Mouse (Mus musculus) limb, embryonic 14.5 days (tissue): ENCODE data around the gene Slc24a3. TPM values are rescaled to one million over a fixed set of nuclear protein-coding genes. Genes with fewer than 3 reads are reported as not detected.
A peak's percentile ranks its signal among the peaks of the same experiment; 100 is the strongest.

ENCODE experiments used
- ATAC-seq: fragments of 200-750 bp; cut with Nextera tagmentation; 2 replicates; pipeline ENCODE4 v1.8.0; 2017; ENCODE audit warnings: low read depth, moderate number of reproducible peaks, moderate TSS enrichment; ENCODE audit not compliant: low FRiP score
- DNase-seq: peaks from one replicate; pipeline ENCODE4 v3.0.0-alpha.2; 2015; ENCODE audit warnings: low spot score
- H3K27ac ChIP-seq: fragments of 300-500 bp; sonication (generic); replicated peaks from 2 replicates; pipeline ENCODE4 v1.5.1; 2014; ENCODE audit warnings: low read depth, mild to moderate bottlenecking, low read length, moderate library complexity, mixed read lengths
- H3K27me3 ChIP-seq: fragments of 300-500 bp; sonication (generic); 2 replicates; pipeline ENCODE4 v1.6.1; 2014; ENCODE audit warnings: low read length, mixed read lengths; ENCODE audit not compliant: control insufficient read depth, insufficient read depth
- H3K36me3 ChIP-seq: fragments of 300-500 bp; sonication (generic); 2 replicates; pipeline ENCODE4 v1.6.1; 2014; ENCODE audit warnings: mild to moderate bottlenecking, low read length, moderate library complexity, mixed read lengths; ENCODE audit not compliant: control insufficient read depth, insufficient read depth
- H3K4me1 ChIP-seq: fragments of 300-500 bp; sonication (generic); 2 replicates; pipeline ENCODE4 v1.6.1; 2014; ENCODE audit warnings: antibody characterized with exemption, low read length, mixed read lengths; ENCODE audit not compliant: control insufficient read depth, insufficient read depth
- H3K4me2 ChIP-seq: fragments of 300-500 bp; sonication (generic); replicated peaks from 2 replicates; pipeline ENCODE4 v1.6.1; 2014; ENCODE audit warnings: low read depth, mild to moderate bottlenecking, low read length, moderate library complexity; ENCODE audit not compliant: severe bottlenecking
- H3K4me3 ChIP-seq: fragments of 300-500 bp; sonication (generic); replicated peaks from 2 replicates; pipeline ENCODE4 v1.5.1; 2014; ENCODE audit warnings: low read length
- H3K9ac ChIP-seq: fragments of 300-500 bp; sonication (generic); 2 replicates; pipeline ENCODE4 v1.6.1; 2014; ENCODE audit warnings: mild to moderate bottlenecking, low read depth, low read length, moderate library complexity; ENCODE audit not compliant: severe bottlenecking
- H3K9me3 ChIP-seq: fragments of 300-500 bp; sonication (generic); 2 replicates; pipeline ENCODE4 v1.6.1; 2016; ENCODE audit warnings: low read length; ENCODE audit not compliant: control insufficient read depth
- POLR2A ChIP-seq: fragments of 200-500 bp; IDR thresholded peaks from 2 replicates; pipeline ENCODE4 v1.8.0; 2012; ENCODE audit warnings: inconsistent platforms, mild to moderate bottlenecking, moderate library complexity, borderline replicate concordance; ENCODE audit not compliant: insufficient read depth, insufficient read length; ENCODE audit errors: extremely low read depth
- WGBS: fragments of 180-500 bp; shearing (Covaris S2); extraction: QIAGEN DNeasy Blood & Tissue Kit; methylation state at CpG from one replicate; pipeline ENCODE4 v1.1.7; 2014; 5-methylcytosine and 5-hydroxymethylcytosine counted together
- polyA plus RNA-seq, 2 experiments: library from polyadenylated mRNA; depleted of rRNA in 1 of 2; stranded (reverse) in 1 of 2; unstranded in 1 of 2; fragments of >200 nt; fragmentation: Nextera tagmentation in 1 of 2; extraction: Ambion mirVana in 1 of 2; gene quantifications; 2 replicates each; pipeline versions ENCODE4 v1.2.1 to v1.2.3; 2012 to 2014

Gene Slc24a3
- polyA plus RNA-seq, 2 experiments, result 4.7 to 7.4 TPM

GRCm38 (mm10) chr2:145554722-145555252 lies 387.2 kb downstream of the Slc24a3 start:
- WGBS, result 87% methylated on average over 2 of the region's 2 CpGs
- no peaks in the 10 kb centered on the region for H3K36me3 ChIP-seq
- no peak overlapping the region for H3K4me2 ChIP-seq
- no peak for DNase-seq
- no peaks in the 10 kb centered on the region for H3K4me1 ChIP-seq
- no peak overlapping the region for H3K4me3 ChIP-seq
- peak; percentile 61 for ATAC-seq
- H3K9ac ChIP-seq, result no peak overlapping the region
- H3K27ac ChIP-seq, result no peak overlapping the region
- H3K27me3 ChIP-seq, result no peaks in the 10 kb centered on the region
- no peak for TF ChIP-seq POLR2A
- no peaks in the 10 kb centered on the region for H3K9me3 ChIP-seq

- Histone ChIP-seq H3K9me3 (no peaks in the 10 kb centered on the region), H3K9ac (no peak overlapping the region), H3K4me2 (no peak overlapping the region), H3K36me3 (no peaks in the 10 kb centered on the region), H3K4me3 (no peak overlapping the region), H3K27ac (no peak overlapping the region), H3K27me3 (no peaks in the 10 kb centered on the region), H3K4me1 (no peaks in the 10 kb centered on the region)
- WGBS, result 81% methylated on average over 2 of the region's 2 CpGs
- ATAC-seq (peak; percentile 89), DNase-seq (peak; percentile 44)
- TF ChIP-seq POLR2A, result no peak
These were observed 388.2 kb downstream of the Slc24a3 start for GRCm38 (mm10) chr2:145555713-145556112.

GRCm38 (mm10) chr2:145557361-145557931 lies 389.9 kb downstream of the Slc24a3 start:
- Histone ChIP-seq H3K4me2 (no peak overlapping the region), H3K36me3 (no peaks in the 10 kb centered on the region), H3K4me1 (no peaks in the 10 kb centered on the region), H3K9me3 (no peaks in the 10 kb centered on the region), H3K27ac (no peak overlapping the region), H3K4me3 (no peak overlapping the region), H3K9ac (no peak overlapping the region), H3K27me3 (no peaks in the 10 kb centered on the region)
- 21% methylated on average over 1 of the region's 1 CpGs for WGBS
- TF ChIP-seq POLR2A, result no peak
- DNase-seq (peak; percentile 53), ATAC-seq (no peak)

- no peaks in the 10 kb centered on the region for H3K27me3 ChIP-seq
- H3K4me1 ChIP-seq, result no peaks in the 10 kb centered on the region
- H3K9ac ChIP-seq, result no peak overlapping the region
- ATAC-seq (no peak), DNase-seq (no peak)
- no peaks in the 10 kb centered on the region for H3K9me3 ChIP-seq
- H3K4me3 ChIP-seq, result no peak overlapping the region
- H3K36me3 ChIP-seq, result no peaks in the 10 kb centered on the region
- no peak overlapping the region for H3K4me2 ChIP-seq
- no peak for TF ChIP-seq POLR2A
- H3K27ac ChIP-seq, result no peak overlapping the region
These were observed 394.9 kb downstream of the Slc24a3 start for GRCm38 (mm10) chr2:145562493-145562892.

GRCm38 (mm10) chr2:145564596-145564995 lies 397.0 kb downstream of the Slc24a3 start:
- ATAC-seq, result no peak
- H3K27ac ChIP-seq, result no peak overlapping the region
- H3K4me1 ChIP-seq, result no peaks in the 10 kb centered on the region
- H3K4me3 ChIP-seq, result no peak overlapping the region
- H3K36me3 ChIP-seq, result no peaks in the 10 kb centered on the region
- no peak for DNase-seq
- no peak overlapping the region for H3K9ac ChIP-seq
- H3K9me3 ChIP-seq, result no peaks in the 10 kb centered on the region
- H3K4me2 ChIP-seq, result no peak overlapping the region
- 65% methylated on average over 8 of the region's 8 CpGs for WGBS
- no peak for TF ChIP-seq POLR2A
- no peaks in the 10 kb centered on the region for H3K27me3 ChIP-seq

- H3K4me1 ChIP-seq, result no peaks in the 10 kb centered on the region
- no peak overlapping the region for H3K4me2 ChIP-seq
- ATAC-seq (no peak), DNase-seq (no peak)
- WGBS, result 86% methylated on average over 2 of the region's 2 CpGs
- TF ChIP-seq POLR2A, result no peak
- no peaks in the 10 kb centered on the region for H3K27me3 ChIP-seq
- no peak overlapping the region for H3K9ac ChIP-seq
- H3K27ac ChIP-seq, result no peak overlapping the region
- H3K4me3 ChIP-seq, result no peak overlapping the region
- no peaks in the 10 kb centered on the region for H3K9me3 ChIP-seq
- no peaks in the 10 kb centered on the region for H3K36me3 ChIP-seq
These were observed 399.4 kb downstream of the Slc24a3 start for GRCm38 (mm10) chr2:145566904-145567303.
